Mouse (Mus musculus): Measurements from ENCODE around the gene Prop1.

Prop1 gene

GRCm38 (mm10) chr11:50953665-50954064 is at the start of gene Prop1:
TSS of gene Prop1 (minus strand) at chr11:50953765.
- no peak for DNase-seq (ENCODE audit: low read depth)

DNA sequence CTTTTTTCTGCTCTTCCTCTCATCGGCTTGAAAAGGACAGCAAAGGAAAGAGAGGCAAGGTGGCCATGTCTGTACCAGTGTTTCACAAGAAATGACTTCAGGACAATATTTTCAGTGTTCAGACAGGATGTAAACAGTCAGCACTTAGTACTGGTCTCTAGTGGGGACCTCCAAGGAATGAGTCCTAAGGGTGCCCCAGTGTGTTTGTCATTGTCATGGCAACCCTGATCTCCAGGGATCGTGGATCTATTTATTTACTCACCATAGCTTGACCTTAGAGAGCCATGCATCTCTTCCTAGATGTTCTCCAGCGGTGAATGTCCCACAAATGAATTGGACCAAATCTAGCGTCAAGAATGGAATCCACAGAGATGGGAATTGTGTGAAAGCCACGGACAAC is 49.7 kb upstream of the Prop1 start, which contains the start of gene Olfr51:
Olfr51 (plus strand) TSS at position 301 of the 400 bp plus-strand sequence.
- DNase-seq (ENCODE audit: low read depth): no peak

DNA sequence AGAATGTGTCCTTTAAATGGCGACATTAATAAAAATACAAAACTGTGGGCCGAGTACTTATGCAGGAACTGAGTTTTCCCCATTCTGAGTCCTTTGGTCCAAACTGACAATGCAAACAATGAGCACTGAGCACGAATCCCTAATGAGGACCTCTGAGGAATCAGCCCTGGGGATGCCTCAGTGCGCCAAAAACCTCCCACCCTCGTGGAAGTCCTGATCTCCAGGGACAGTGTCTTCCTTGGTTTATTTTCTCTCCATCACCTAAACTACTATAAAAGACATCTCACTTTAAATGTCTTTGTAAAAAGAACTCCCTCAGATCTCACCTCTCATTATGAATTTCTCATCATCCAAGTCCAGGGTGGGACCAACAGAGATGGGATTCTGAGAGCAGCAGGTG is 28.1 kb upstream of the Prop1 start, which contains the start of gene Olfr1377:
Olfr1377 (plus strand) TSS at position 301 of the 400 bp plus-strand sequence.
- no peak for DNase-seq (ENCODE audit: low read depth)

- DNase-seq (ENCODE audit: low read depth): no peak
These were observed 23.7 kb upstream of the Prop1 start for GRCm38 (mm10) chr11:50977216-50977615.

DNA sequence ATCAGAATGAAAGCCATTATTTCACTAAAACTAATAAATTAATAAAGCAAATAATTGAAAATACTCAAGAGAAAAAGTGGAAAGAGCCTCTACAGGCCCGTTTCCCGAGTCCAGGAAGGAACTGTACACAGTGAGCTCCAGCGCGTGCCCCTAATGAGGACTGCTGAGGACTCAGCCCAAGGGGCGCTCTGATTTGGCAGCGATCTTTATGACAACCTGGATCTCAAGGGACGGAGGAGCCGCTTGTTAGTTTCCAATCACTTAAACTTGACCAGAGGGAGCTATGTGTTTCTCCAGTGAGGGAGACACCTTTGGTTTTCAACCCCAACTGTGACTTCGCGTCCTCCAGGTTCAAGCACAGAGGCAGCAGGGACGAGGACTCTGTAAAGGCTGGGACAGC is 12.7 kb upstream of the Prop1 start, which contains the start of gene Olfr1378:
Olfr1378 (plus strand) TSS at position 301 of the 400 bp plus-strand sequence.
- DNase-seq (ENCODE audit: low read depth): no peak

GRCm38 (mm10) chr11:50964886-50965285 is 11.3 kb upstream of the Prop1 start:
- DNase-seq (ENCODE audit: low read depth): peak; percentile 59

DNA sequence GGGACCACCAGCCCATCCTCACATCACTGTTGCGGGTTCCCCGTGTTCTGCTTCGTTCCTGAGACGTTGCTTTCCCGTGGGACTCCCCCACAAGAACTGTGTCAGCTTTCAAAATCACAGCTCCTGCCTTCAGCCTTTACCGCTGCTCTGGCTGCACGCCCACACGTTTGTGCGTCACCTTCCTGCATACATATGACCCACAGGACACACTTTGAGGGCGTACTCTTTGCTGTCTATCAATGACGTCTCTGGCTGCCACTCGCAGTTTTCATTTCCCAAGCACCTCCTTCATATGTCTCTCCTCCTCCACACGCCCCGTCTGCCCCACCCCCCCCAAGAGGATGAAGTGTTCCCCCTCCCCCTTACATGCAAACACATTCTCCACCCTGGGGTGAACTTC is 1.3 kb downstream of the Prop1 start:
- no peak for DNase-seq (ENCODE audit: low read depth)

DNA sequence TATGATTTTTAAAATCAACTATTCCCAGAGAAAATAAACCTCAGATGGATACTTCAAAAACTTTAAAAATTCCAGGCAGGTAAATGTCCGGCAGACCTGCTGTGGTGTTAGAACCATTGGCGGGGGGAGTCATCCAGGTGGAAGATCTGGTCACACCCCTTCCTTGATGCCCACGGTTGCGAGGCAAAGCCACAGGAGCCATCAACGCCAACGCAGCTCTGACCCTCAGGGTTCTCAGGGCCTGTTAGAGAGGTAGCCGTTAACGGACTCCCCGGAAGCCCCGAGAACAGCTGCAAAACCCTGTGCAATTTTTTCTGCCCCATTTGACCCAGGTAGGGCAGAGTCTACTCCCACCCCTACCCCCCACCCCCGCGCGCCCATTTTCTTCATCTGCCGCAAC is 10.1 kb downstream of the Prop1 start, which contains the start of gene 4933414I15Rik:
4933414I15Rik (minus strand) TSS at position 260 of the 400 bp plus-strand sequence.
- no peak for DNase-seq (ENCODE audit: low read depth)

GRCm38 (mm10) chr11:50942386-50942785 is 11.2 kb downstream of the Prop1 start:
- DNase-seq (ENCODE audit: low read depth): no peak

- peak; percentile 62 for DNase-seq (ENCODE audit: low read depth)
These were observed 13.8 kb downstream of the Prop1 start for GRCm38 (mm10) chr11:50939621-50940366.

- DNase-seq (ENCODE audit: low read depth): peak; percentile 11
These were observed 15.1 kb downstream of the Prop1 start for GRCm38 (mm10) chr11:50938435-50938834.

DNA sequence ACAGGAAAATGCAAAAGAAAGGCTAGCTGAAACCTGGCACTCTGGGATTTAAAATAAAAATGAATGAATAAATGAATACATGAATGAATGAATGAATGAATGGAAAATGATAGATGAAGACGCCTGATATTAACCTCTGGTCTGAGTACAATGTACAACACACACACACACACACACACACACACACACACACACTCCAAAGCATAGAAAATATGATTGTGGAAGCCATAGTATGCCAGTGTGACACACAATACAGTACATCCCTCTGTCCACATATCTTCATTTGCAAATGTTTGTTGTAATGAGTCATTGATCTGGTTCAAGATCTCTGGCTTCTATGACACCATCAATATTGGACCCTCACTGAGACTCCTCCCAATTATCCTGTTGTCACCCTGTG is 21.5 kb downstream of the Prop1 start:
- DNase-seq (ENCODE audit: low read depth): no peak

DNA sequence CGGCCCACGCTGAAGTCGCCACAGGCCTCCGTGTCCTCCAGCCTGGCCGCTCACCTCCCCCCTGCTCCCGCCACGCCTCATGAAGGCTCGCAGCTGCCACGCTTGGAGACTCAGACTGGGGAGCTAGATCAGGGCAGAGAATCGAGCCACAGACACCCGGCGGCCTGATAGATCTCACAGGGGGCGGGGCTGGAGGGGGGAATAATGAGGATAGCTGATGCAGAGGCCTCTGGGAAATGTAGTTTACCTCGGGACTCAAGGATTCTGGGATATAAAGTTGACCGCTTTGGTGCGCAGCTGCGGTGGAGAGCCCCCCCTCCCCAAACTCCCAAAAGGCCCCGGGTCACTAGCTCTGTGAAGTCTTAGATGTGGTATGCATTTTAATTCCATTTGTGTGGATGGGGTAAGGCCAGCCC is 22.1 kb downstream of the Prop1 start, which contains the start of gene Zfp354b:
Zfp354b (minus strand) TSS at position 183 of the 416 bp plus-strand sequence.
- DNase-seq (ENCODE audit: low read depth): no peak

- DNase-seq (ENCODE audit: low read depth): no peak
These were observed 22.5 kb downstream of the Prop1 start for GRCm38 (mm10) chr11:50931021-50931420.

GRCm38 (mm10) chr11:50930469-50931014 is 23.0 kb downstream of the Prop1 start:
- no peak for DNase-seq (ENCODE audit: low read depth)

DNA sequence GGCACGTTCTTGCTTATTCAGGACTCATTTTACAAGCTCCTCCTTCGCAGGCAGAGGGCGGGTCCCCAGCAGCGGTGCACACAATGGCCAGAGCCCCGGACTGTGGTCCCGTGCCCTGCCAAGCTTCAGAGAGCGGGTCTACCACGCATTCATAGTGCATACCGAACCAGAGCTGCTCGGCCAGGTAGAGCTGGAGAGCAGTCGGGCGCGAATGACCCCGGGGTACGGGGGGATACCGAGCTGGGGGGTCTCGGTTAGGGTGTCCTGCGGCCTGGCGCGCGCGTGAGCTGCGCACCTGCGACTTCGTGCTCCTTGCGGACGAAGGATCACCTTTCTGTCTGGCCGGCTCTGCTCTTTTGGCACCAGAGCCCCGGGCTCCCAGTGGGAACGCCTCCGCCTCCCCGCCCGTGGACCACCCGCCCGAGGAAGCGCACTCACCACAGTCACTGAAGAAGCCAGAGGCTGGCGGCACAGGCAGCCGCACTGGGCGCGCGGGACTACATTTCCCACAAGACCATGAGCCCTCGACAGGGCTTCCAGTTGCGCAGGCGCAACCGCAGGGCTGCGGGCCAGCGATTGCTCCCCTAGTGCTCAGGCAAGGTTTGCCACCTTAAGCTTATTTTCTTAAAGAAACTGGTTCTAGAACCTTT is 37.8 kb downstream of the Prop1 start, which contains the start of gene Zfp2:
Zfp2 (minus strand) TSS at position 495 of the 650 bp plus-strand sequence.
- no peak for DNase-seq (ENCODE audit: low read depth)

GRCm38 (mm10) chr11:50914461-50914860 is 39.1 kb downstream of the Prop1 start:
- no peak for DNase-seq (ENCODE audit: low read depth)

- no peak for DNase-seq (ENCODE audit: low read depth)
These were observed 40.3 kb downstream of the Prop1 start for GRCm38 (mm10) chr11:50913301-50913700.

GRCm38 (mm10) chr11:50908136-50908535 is 45.4 kb downstream of the Prop1 start:
- DNase-seq (ENCODE audit: low read depth): no peak
